Mouse (Mus musculus) stomach, embryonic 15.5 days (tissue): ENCODE results near the gene Nrm. TPM values are rescaled to one million over a fixed set of nuclear protein-coding genes. Genes with fewer than 3 reads are reported as not detected.

Source experiments
- microRNA-seq: library from miRNA; unstranded; fragments of <30 nt; microRNA quantifications from one replicate; pipeline ENCODE4, GENCODE M21; 2016
- polyA plus RNA-seq: library from polyadenylated mRNA; unstranded; fragments of >200 nt; fragmentation: Nextera tagmentation; extraction: Ambion mirVana; gene quantifications from 2 replicates; pipeline ENCODE4 v1.2.1, GENCODE M21; 2015

Nrm gene
- polyA plus RNA-seq, 1 experiment from 2014 or later, result 54.7 TPM

Small RNA genes within 50 kb of the gene (microRNA-seq; reads per million reads assigned to microRNA genes)
- gene Gm28033, result not detected

Other genes starting within 250 kb of the Nrm start
- 0.62 and 0.89 TPM in 2 replicates for gene Gm9573, start 234.7 kb upstream of the Nrm start, polyA plus RNA-seq
- gene Mucl3, start 217.6 kb upstream of the Nrm start, polyA plus RNA-seq, result 19.5 and 29.5 TPM in 2 replicates
- gene Vars2, start 193.7 kb upstream of the Nrm start, polyA plus RNA-seq, result 18.6 and 21.5 TPM in 2 replicates
- 36.3 and 39.9 TPM in 2 replicates for gene Gtf2h4, start 187.6 kb upstream of the Nrm start, polyA plus RNA-seq
- gene Ddr1, start 156.7 kb upstream of the Nrm start, polyA plus RNA-seq, result 74.0 and 78.4 TPM in 2 replicates
- 14.5 and 16.7 TPM in 2 replicates for gene Ier3, start 39.6 kb upstream of the Nrm start, polyA plus RNA-seq
- gene Flot1, start 38.1 kb upstream of the Nrm start, polyA plus RNA-seq, result 45.3 and 46.0 TPM in 2 replicates
- gene Tubb5, start 23.0 kb upstream of the Nrm start, polyA plus RNA-seq, result 762 and 772 TPM in 2 replicates
- gene Mdc1, start 19.8 kb upstream of the Nrm start, polyA plus RNA-seq, result 15.2 and 19.7 TPM in 2 replicates
- 17.0 and 18.6 TPM in 2 replicates for gene Ppp1r18, start 4.3 kb downstream of the Nrm start, polyA plus RNA-seq
- 37.8 and 41.4 TPM in 2 replicates for gene Dhx16, start 18.5 kb downstream of the Nrm start, polyA plus RNA-seq
- gene 2310061I04Rik, start 36.1 kb downstream of the Nrm start, polyA plus RNA-seq, result 21.7 and 23.9 TPM in 2 replicates
- gene Atat1, start 48.8 kb downstream of the Nrm start, polyA plus RNA-seq, result 53.2 and 62.8 TPM in 2 replicates
- 89.5 and 101 TPM in 2 replicates for gene Mrps18b, start 55.1 kb downstream of the Nrm start, polyA plus RNA-seq
- gene Ppp1r10, start 55.1 kb downstream of the Nrm start, polyA plus RNA-seq, result 32.3 and 36.4 TPM in 2 replicates
- gene Abcf1, start 108.4 kb downstream of the Nrm start, polyA plus RNA-seq, result 94.0 and 94.7 TPM in 2 replicates
- gene Gnl1, start 118.5 kb downstream of the Nrm start, polyA plus RNA-seq, result 41.4 and 47.0 TPM in 2 replicates
- gene Prr3, start 118.9 kb downstream of the Nrm start, polyA plus RNA-seq, result 27.6 and 29.0 TPM in 2 replicates
- 2.6 and 4.2 TPM in 2 replicates for gene H2-T24, start 159.2 kb downstream of the Nrm start, polyA plus RNA-seq
- 11.4 and 14.8 TPM in 2 replicates for gene H2-T23, start 171.5 kb downstream of the Nrm start, polyA plus RNA-seq
- 17.3 and 18.8 TPM in 2 replicates for gene H2-T22, start 181.4 kb downstream of the Nrm start, polyA plus RNA-seq
- 0.09 and 0.13 TPM in 2 replicates for gene Gm6034, start 181.6 kb downstream of the Nrm start, polyA plus RNA-seq
- 0.28 and 0.50 TPM in 2 replicates for gene Gm11127, start 197.1 kb downstream of the Nrm start, polyA plus RNA-seq